Mouse (Mus musculus) MEL-GATA-1-ER (cell line): ENCODE data around the gene Olfr716.
"Not testable (repeated sequence)": the region's sequence is repeated elsewhere in the genome, so short reads cannot be mapped to it uniquely, and the experiment has no call there.

Experiments
- DNase-seq: peaks from one replicate; pipeline ENCODE4 v3.0.0-alpha.2; 2012; ENCODE audit warnings: low read depth; ENCODE audit errors: extremely low read depth

Olfr716 gene

GRCm38 (mm10) chr7:107138027-107138426 lies at the start of gene Olfr716:
TSS of gene Olfr716 (plus strand) at chr7:107138327.
- not testable (repeated sequence) for DNase-seq

GRCm38 (mm10) chr7:107092920-107093319 lies 45.2 kb upstream of the Olfr716 start, which contains the start of gene Olfr17:
TSS of gene Olfr17 (plus strand) at chr7:107093220.
- no peak for DNase-seq

- not testable (repeated sequence) for DNase-seq
These were observed 27.9 kb upstream of the Olfr716 start, which contains the start of gene Olfr715b for GRCm38 (mm10) chr7:107110269-107110668. TSS of gene Olfr715b (minus strand) at chr7:107110369.

GRCm38 (mm10) chr7:107130983-107131382 lies 7.1 kb upstream of the Olfr716 start, which contains the start of gene Olfr715:
TSS of gene Olfr715 (minus strand) at chr7:107131083.
- not testable (repeated sequence) for DNase-seq

- no peak for DNase-seq
These were observed 28.6 kb downstream of the Olfr716 start, which contains the start of gene Nlrp14 for GRCm38 (mm10) chr7:107166690-107167089. TSS of gene Nlrp14 (plus strand) at chr7:107166990.

GRCm38 (mm10) chr7:107180406-107180805 lies 42.3 kb downstream of the Olfr716 start:
- no peak for DNase-seq
